Mouse (Mus musculus): ENCODE data around the gene Aknad1.

DNA sequence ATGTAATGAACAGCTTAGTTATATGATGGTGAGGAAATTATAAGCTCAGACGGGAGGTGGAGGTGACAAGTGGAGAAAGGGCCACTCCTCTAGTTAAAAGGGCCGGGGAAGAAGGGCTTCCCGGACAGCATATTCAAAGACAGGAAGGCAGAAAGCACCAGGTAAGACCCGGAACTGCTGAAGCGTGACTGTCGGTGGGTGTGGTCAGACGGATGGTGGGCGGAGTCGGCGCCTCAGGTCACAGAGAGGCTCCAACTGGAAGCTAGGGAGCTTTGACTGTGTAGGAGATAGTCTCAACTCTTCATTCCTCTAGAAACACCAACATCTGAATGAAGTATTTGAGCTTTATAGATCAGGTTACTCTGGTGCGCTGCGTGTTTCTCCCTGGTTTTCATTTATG, 9.1 kb upstream of the Aknad1 start:
- TF ChIP-seq GATA1 (IDR thresholded peaks at IDR 0.05; ENCODE audit: low read length) (no peak), TAL1 (IDR thresholded peaks at IDR 0.05; ENCODE audit: low read length) (no peak)
